Mouse (Mus musculus) forebrain, embryonic 11.5 days (tissue): Measurements from ENCODE around the gene Acsl3. TPM values are rescaled to one million over a fixed set of nuclear protein-coding genes. Genes with fewer than 3 reads are reported as not detected.

Experiments used
- ATAC-seq: fragments of 200-750 bp; cut with Nextera tagmentation; replicated peaks from 2 replicates; pipeline ENCODE4 v1.8.0; 2017; ENCODE audit warnings: moderate TSS enrichment; ENCODE audit not compliant: low FRiP score
- DNase-seq: peaks from one replicate; pipeline ENCODE4 v3.0.0-alpha.2; 2017; ENCODE audit warnings: low spot score
- H3K27ac ChIP-seq: fragments of 300-500 bp; sonication (generic); 2 replicates; pipeline ENCODE4 v1.5.1; 2014; ENCODE audit warnings: low read depth, low read length
- H3K27me3 ChIP-seq: fragments of 300-500 bp; sonication (generic); 2 replicates; pipeline ENCODE4 v1.6.1; 2014; ENCODE audit warnings: mild to moderate bottlenecking, low read length, mixed read lengths; ENCODE audit not compliant: control insufficient read depth, insufficient read depth
- H3K36me3 ChIP-seq: fragments of 300-500 bp; sonication (generic); 2 replicates; pipeline ENCODE4 v1.6.1; 2014; ENCODE audit warnings: mild to moderate bottlenecking, low read length, moderate library complexity, mixed read lengths; ENCODE audit not compliant: control insufficient read depth, insufficient read depth
- H3K4me1 ChIP-seq: fragments of 300-500 bp; sonication (generic); replicated peaks from 2 replicates; pipeline ENCODE4 v1.6.1; 2014; ENCODE audit warnings: low read length, mixed read lengths; ENCODE audit not compliant: control insufficient read depth, insufficient read depth
- H3K4me2 ChIP-seq: fragments of 300-500 bp; sonication (generic); 2 replicates; pipeline ENCODE4 v1.6.1; 2014; ENCODE audit warnings: low read depth, mild to moderate bottlenecking, low read length, moderate library complexity, mixed read lengths; ENCODE audit not compliant: severe bottlenecking
- H3K4me3 ChIP-seq: fragments of 300-500 bp; sonication (generic); 2 replicates; pipeline ENCODE4 v1.5.1; 2014; ENCODE audit warnings: low read depth, low read length
- H3K9ac ChIP-seq: fragments of 300-500 bp; sonication (generic); 2 replicates; pipeline ENCODE4 v1.6.1; 2014; ENCODE audit warnings: low read length
- H3K9me3 ChIP-seq: fragments of 300-500 bp; sonication (generic); 2 replicates; pipeline ENCODE4 v1.6.1; 2016; ENCODE audit warnings: low read length, mixed read lengths; ENCODE audit not compliant: control insufficient read depth
- WGBS: fragments of 180-500 bp; shearing (Covaris S2); extraction: QIAGEN DNeasy Blood & Tissue Kit; methylation state at CpG from one replicate; pipeline ENCODE4 v1.1.7; 2014; 5-methylcytosine and 5-hydroxymethylcytosine counted together
- polyA plus RNA-seq: library from polyadenylated mRNA; unstranded; fragments of >200 nt; fragmentation: Nextera tagmentation; extraction: Ambion mirVana; gene quantifications from 2 replicates; pipeline ENCODE4 v1.2.1, GENCODE M21; 2014

The Acsl3 gene
- polyA plus RNA-seq, 1 experiment from 2014 or later = 102 TPM

- no peak overlapping the region for H3K4me2 ChIP-seq
- no peaks in the 10 kb centered on the region for H3K4me1 ChIP-seq
- H3K27ac ChIP-seq = no peak overlapping the region
- H3K4me3 ChIP-seq = no peak overlapping the region
- no peak overlapping the region for H3K9ac ChIP-seq
- no peaks in the 10 kb centered on the region for H3K27me3 ChIP-seq
- WGBS = 91% methylated on average over 12 of the region's 12 CpGs
- no peak for ATAC-seq
- no peak for DNase-seq
- H3K9me3 ChIP-seq = no peaks in the 10 kb centered on the region
- H3K36me3 ChIP-seq = no peaks in the 10 kb centered on the region
Measured at GRCm38 (mm10) chr1:78742198-78742597, 84.6 kb downstream of the Acsl3 start.

- DNase-seq = no peak
- Histone ChIP-seq H3K4me3 (no peak overlapping the region), H3K9me3 (no peaks in the 10 kb centered on the region), H3K4me1 (no peaks in the 10 kb centered on the region), H3K27me3 (no peaks in the 10 kb centered on the region), H3K36me3 (no peaks in the 10 kb centered on the region), H3K27ac (no peak overlapping the region), H3K9ac (no peak overlapping the region), H3K4me2 (no peak overlapping the region)
- ATAC-seq = no peak
- WGBS = 86% methylated on average over 4 of the region's 4 CpGs
Measured at GRCm38 (mm10) chr1:78743318-78743717, 85.7 kb downstream of the Acsl3 start.

- H3K9me3 ChIP-seq = no peaks in the 10 kb centered on the region
- H3K4me2 ChIP-seq = no peak overlapping the region
- 73% methylated on average over 5 of the region's 5 CpGs for WGBS
- H3K4me1 ChIP-seq = no peaks in the 10 kb centered on the region
- no peak overlapping the region for H3K4me3 ChIP-seq
- H3K36me3 ChIP-seq = no peaks in the 10 kb centered on the region
- no peak overlapping the region for H3K9ac ChIP-seq
- no peak for ATAC-seq
- no peak overlapping the region for H3K27ac ChIP-seq
- DNase-seq = no peak
- H3K27me3 ChIP-seq = no peaks in the 10 kb centered on the region
Measured at GRCm38 (mm10) chr1:78745230-78745777, 87.7 kb downstream of the Acsl3 start.

Other genes starting within 250 kb of the Acsl3 start
- gene Farsb, start 168.9 kb upstream of the Acsl3 start, polyA plus RNA-seq = 146 and 147 TPM in 2 replicates
- gene Mogat1, start 146.8 kb upstream of the Acsl3 start, polyA plus RNA-seq = not detected in 2 replicates
- 0.17 and 0.65 TPM in 2 replicates for gene BC035947, start 145.7 kb upstream of the Acsl3 start, polyA plus RNA-seq
- gene Utp14b, start 213 bp downstream of the Acsl3 start, polyA plus RNA-seq = 5.9 and 6.4 TPM in 2 replicates
- gene Kcne4, start 158.9 kb downstream of the Acsl3 start, polyA plus RNA-seq = 0.52 and 0.75 TPM in 2 replicates